Mouse (Mus musculus): ENCODE measurements around the gene AW011738.

DNA sequence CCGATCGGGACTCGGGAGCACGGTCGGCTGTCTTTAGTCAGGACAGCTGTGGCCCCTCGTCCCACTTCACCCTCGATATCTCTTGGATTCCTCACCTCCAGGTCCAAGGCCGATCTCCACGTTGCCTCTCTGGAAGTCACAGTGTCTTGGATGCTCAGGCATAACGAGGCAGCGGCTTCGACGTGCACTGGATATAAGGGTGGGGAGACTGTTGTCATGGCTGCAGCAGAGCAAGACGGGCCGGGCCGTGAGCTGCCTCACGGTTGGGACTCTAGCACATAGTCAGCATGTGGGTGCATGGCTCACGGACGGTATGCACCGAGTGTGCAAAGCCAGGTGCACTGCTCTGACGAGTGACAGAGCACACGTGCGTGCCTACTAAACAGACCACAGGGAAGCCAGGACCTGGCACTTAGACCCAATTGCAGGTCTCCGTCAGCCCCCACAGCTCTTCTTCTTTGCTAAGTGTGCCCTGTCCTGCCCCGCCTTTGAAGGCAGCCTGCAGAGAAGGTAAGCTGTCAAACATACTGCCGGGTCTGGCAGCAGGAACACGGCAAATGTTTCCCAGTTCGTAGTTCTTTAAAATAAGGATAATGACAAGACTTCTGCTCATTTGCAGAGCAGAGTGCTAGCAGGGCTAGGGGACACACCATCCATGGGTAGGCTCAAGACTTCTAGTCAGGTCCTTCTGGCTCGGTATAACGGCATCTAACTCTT is 51.4 kb downstream of the AW011738 start:
- TF ChIP-seq CTCF (IDR thresholded peaks at IDR 0.05; ENCODE audit: control insufficient read depth, insufficient read depth, insufficient replicate concordance, low read depth, low read length) (no peak), POLR2A (IDR thresholded peaks at IDR 0.05; ENCODE audit: control insufficient read depth, low read depth, low read length) (no peak)

Data from testis, adult 2 months (tissue).